Mouse (Mus musculus) Muller cell, postnatal 12 days (primary cell): Measurements from ENCODE around the gene Mtx3.

Source experiments
- DNase-seq: peaks from one replicate; pipeline ENCODE4 v3.0.0-alpha.2; 2015; ENCODE audit errors: inconsistent ontology term

The Mtx3 gene

DNA sequence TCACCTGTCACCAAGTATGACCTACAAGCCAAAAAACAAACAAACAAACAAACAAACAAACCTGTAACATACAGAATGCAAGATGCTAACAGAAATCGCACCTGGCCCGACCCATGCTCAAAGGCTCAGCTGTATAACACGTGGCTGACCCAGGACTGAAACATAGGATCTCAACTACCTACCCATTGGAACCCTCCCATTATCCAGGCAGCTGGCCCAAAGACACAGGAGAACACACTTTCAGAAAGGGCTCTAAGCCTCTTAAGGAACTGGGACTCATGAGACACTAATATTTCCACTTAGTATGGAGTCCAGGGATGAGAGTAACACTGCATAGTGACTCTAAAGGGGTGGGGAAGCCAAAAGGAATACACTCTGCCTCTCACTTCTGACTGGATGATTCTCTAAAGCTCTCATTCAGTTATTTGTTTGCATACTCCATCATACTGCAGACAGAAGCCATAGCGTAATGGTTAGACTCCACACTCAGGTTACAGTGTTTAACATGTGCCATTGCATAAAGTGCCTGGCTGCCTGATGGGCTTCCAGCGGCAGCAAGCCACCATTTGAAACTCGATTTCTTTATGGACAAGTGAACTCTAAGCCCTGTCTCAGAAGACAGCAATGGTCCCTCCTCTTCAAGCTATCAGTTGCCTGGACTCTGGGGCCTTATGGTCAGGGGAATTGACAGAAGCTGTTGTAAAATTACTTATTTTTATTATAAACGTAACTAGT is 38.6 kb downstream of the Mtx3 start:
- no peak for DNase-seq

DNA sequence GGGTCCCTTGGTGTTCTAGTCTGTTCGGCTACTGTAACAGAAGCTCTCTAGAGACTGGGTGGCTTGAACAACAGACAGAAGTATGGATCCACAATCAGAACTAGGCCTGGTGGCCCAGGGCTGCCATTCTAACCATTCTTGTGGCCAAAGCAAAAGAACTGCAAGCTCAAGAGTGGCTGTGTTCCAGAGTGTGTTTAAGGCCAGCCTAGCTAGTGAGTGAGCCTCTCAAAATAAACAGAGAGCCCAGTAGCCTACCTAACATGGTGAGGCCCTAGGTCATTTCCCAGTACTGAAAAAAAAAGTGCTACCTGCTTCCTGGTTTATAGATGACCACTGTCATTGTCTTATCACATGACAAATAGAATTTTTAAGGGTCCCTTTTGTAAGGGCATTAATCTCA is 39.6 kb downstream of the Mtx3 start:
- no peak for DNase-seq

DNA sequence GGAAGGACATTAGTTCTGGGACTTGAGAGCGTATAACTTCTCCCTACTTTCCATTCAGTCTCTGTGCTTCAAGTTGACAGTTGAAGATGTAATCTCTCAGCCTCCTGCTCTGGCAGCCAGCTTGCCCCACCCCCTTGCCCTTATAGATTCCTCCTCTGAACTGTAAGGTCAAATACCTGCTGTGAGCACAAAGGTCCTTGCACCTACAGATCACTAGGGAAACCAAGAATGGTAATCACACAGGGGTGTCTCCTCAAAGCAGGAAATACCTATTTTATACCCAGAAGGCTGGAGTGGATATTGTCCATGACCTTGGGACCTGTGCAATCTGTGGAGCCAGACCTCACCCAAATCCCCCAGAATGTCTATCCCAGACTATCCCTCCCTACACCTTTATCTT is 40.4 kb downstream of the Mtx3 start:
- DNase-seq: no peak

DNA sequence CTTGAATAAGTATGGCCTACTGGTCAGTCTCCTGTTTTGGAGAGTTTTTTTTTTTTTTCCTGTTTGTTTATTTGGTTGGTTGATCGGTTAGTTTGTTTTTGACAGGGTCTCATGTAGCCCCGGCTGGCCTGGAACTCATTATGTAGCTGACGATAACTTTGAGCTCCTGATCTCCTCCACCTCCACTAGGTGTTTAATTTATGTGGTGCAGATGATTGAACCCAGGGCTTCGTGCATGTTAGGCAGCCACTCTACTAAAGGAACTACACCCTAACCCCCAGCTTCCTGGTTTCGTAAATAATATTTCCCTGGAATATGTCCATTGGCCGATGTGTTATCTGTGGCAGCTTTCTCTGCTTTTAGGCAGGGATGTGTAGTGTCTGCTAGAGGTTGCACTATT is 54.5 kb downstream of the Mtx3 start:
- DNase-seq: no peak

DNA sequence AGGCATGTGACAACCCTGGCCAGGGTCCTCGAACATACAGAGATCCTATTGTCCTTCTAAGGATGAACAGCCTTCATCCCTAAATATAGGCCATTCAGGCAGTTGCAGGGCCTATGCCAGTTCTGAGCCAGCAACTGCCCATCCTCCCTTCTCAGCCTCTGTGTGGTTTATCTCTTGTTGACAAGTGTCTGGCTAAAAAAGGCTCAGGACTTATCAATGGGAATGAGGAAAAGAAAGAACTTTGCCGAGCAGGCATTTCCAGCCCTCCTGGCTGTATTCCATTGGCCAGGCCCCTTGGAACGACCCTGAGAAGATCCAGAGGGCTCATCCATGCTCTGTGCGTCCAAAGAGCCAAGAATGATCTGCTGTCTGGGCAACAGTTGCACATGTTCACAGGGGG is 58.7 kb downstream of the Mtx3 start:
- DNase-seq: peak; percentile 1

DNA sequence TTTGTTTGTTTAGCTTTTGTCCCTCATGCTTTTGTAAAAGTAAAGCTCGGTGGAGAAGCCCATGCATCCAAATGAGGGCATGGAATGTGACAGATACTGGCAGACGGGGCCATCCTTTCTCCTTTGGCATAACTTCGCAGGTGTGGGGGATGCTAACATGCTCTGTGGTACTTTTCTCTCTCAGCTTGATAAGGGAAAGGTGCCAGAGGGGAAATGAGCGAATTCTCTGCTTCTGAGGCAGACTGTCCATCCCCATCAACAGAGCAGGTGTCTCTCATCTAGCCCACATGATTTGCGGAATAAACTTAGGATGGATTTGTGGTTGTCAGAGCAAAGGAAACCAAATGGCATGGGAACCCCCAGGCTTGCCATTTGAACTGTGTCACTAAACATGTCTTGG is 61.4 kb downstream of the Mtx3 start:
- DNase-seq: peak; percentile 20

DNA sequence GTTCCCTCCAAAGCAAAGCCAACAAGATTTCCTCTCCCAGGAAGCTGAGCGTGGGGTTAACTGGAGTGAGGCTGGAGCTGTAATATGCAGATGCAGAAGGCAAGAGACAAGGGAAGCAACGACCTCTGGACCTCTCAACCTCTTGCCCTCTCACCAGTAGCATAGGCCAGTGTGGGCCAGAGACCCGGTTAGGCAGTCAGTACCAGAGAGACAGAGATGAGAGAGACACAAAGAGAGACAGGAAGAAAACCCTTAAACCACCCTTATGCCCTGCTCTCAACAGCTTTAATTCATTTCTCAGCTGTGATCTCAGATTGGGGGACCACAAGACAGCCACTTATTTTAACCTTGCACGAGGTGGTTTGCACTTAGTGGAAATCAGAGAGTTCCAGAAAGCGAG is 62.8 kb downstream of the Mtx3 start:
- no peak for DNase-seq
